Mouse (Mus musculus): Measurements from ENCODE around the gene Scaf11. TPM values are rescaled to one million over a fixed set of nuclear protein-coding genes. Genes with fewer than 3 reads are reported as not detected.
"Not testable (repeated sequence)": the region's sequence is repeated elsewhere in the genome, so short reads cannot be mapped to it uniquely, and the experiment has no call there.

Scaf11 gene
- total RNA-seq (2021), result 10 to 100 TPM; 29.2 to 33.1 TPM
- long read RNA-seq, experiment 1, full-length matches to known transcripts, result 2 of 8 reads
- long read RNA-seq, experiment 1, partial matches to known transcripts, result 4 of 8 reads
- long read RNA-seq, experiment 1, other reads (novel, unspliced or antisense), result 2 of 8 reads
- long read RNA-seq, experiment 2, partial matches to known transcripts, result 3 of 6 reads
- long read RNA-seq, experiment 2, other reads (novel, unspliced or antisense), result 3 of 6 reads

DNA sequence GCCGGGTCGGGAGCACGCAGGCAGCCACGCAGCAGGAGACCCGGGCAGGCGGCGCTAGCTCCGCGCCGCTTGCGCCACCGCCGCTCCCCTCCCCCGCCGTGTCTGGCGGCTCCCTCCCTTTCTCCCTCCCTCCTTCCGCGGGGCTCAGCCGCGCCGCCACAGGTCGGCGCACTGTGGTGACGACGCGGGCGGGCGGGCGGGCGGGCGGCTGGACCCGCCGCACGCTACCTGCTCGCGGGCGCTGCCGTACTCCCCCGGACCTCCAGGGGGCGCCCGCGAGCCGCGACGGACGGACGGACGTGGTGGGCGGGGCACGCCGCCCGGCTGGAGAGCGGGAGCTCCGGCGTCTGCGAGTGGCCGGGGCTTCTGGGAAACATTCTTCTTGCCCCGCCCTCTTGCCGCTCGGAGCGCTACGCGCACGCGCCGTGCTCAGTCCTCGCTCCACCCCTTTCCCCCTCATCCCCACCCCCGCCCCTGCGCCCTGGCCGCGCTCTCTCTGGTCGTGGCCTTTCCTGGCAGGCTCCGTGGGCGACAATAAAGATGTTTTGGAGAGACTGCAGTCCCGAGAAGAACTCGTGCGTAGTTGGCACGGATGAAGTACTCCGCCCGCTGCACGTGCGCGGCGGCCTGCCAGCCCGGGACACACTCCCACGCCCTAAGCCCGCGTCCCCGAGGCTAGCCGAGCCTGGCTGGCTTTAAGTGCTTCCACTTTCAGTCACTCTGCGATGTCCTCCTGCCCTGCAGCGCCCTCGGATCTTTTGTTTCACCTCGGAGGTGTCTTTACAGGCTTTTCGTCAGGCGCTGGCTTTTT, at the start of gene Scaf11:
Gene Scaf11 (minus strand): TSS at position 114 of the 811 bp plus-strand sequence.
- peak; percentile 96 for DNase-seq

DNA sequence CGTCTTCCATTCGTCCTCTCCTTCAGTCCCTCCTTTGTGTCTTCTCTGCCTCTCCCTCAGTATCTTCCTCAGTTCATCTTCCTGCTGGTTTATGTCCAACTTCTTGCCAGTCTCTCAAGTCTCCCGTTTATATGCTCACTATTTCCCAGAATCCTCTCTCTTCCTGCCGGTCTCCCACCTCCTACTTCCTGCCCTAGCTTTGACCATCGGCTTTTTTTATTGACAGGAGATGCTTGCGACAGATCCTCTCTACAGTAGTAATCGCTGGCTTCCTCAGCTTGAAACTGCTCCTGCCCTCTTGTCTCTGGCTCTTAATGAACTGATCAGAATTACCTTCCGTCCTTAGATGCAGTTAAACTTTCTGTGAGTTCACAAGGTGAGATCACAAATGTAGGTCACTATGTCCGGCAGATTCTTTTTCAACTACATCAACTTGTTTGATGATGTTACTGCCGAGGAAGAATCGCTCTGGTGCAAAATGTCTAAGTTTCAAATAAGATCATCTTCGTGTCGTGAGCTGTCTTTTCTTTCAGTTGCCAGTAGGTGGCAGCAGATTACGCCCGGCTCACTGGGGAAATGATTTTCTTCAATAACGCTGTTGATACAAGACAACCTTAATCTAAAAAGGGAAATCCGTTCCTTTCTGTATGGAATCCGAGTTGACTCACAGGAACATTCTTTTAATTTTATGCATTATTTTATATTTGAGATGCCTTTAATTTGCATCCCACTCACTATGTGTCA, 46.6 kb upstream of the Scaf11 start:
- DNase-seq, result no peak

DNA sequence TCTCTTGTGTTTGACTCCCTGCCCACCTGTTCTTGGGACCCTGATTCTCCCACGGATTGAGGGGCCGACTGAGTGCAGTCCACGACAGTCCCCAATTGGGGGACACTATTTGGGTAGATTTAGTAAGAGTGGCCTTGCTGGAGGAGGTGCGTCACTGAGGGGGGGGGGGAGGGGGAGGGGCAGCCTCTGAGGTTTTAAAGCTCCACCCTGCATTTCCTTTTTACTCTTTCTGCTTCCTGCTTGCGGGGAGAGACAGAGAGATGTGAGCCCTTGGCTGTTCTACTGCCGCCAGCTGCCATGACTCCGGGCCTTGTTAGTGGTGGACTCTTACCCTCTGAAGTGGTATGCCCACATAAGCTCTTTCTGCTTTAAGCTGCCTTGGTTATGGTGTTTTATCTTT, 37.0 kb upstream of the Scaf11 start:
- DNase-seq, result no peak

DNA sequence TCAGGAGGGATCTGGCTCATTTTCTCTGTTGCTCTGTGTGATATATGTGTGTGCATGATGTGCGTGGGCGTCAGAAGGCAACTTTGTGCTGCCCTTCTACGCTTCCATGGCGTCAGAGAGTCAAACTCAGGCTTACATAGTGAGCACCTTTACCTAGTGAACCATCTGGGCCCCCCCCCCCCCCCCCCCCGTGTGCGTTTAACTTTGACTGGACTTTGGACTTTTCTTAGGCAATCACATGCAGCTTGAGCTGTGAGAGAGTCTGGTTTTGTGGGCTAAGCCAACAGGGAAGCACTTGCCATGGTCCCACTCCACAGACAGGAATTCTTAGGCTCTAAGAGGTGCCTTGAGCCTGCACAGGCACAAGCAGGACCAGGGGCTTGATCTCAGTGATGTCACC, 33.6 kb upstream of the Scaf11 start:
- no peak for DNase-seq

DNA sequence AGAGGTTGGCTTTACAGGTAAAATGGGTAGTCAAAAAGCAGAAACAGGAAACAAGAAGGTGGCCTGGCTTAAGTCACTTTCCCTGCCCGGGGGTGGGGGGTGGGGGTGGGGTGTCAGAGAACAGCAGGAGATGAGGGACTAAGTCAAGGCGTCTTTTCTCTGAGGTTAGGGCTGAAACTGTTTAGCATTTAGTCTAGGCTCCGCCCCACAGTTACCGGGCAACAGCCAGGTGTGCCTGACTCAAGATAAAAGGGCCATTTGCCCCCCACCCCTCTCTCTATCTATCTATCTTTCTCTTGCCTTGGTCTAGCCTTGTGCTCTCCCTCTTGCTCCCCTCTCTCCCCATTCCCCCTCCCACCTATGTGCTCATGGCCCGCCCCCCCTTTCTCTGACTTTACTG, 32.9 kb upstream of the Scaf11 start:
- no peak for DNase-seq

DNA sequence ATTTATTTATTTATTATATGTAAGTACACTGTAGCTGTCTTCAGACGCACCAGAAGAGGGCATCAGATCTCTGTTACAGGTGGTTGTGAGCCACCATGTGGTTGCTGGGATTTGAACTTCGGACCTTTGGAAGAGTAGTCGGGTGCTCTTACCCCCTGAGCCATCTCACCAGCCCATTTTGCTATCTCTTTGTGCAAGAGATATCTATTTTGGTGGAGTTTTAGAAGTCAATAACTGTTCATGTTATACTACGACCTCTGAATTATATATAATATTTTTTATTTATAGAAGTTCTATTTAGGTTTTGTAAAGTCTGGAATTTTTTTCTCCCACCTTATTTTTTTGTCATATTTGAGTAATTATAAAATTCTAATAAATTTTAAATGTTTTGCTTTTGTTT, 32.3 kb upstream of the Scaf11 start:
- DNase-seq, result not testable (repeated sequence)

DNA sequence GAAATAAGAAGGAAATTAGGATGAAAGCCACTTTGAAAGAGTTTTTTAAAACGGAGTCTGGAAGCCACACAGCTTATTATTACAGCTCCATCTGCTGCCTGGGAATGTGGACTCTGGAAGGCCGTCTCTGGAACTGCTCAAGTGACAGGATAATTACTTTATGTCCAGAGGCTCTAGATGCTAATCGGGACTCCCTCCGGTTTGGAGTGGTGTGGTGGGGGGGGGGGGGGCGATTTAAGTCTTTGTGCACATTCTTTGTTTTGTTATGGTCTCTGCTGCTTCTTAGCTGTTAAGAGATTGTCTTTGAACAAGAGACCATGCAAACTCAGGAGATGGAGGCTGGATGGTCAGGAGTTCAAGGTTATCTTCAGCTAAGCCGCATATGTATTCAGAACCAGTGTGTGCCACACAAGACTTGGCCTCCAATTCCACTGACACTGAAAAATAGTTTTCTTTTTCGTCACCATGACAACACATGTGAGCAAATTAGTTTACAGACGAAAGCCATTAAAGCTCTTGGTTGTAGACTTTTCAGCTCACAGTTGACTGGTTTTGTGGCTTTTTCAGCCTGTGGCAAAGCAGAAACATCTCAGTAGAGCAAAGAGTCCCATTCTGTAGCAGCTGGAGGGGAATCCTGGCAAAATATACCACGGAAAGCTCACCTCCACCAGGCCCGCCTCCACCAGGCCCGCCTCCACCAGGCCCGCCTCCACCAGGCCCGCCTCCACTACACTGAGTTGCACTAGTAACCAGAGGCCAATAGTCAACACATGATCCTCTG, 31.4 kb upstream of the Scaf11 start:
- DNase-seq, result no peak

DNA sequence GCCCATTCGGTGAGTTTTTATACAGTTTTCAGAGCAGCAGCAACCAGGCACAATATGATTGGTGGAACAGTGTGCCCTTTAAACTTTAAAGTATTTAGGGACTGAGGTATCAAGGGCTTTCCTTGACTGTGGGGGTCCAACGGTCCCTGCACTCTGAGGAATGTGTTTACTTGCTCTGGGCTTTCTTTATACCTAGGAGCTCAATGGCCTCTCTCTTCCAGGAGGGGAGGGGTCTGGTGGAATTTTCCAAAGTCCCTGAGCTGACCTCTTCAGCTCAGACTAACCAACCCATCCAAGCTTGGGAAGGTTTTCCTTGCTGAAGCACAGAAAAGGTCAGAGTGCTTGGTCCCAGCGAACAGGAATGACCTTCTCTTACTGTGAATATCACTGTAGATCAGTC, 30.8 kb upstream of the Scaf11 start:
- no peak for DNase-seq

DNA sequence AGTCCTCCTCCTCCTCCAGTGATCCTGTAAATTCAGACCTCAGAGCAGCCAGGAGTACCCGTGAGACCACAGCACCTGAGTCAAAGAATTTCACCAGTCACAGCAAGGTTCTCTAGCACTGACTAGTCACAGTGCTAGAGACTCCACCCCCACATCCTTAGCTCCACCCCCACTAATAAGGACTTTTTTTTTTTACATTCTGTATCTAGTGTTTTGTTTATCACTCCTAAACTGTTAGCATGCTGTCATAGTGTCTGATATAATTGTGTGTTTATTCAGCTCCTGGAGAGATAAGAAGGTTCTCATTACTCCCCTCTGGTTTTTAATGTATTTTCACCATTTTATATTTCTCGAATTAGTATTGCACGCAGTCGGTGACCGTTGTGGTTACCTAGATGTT, 29.5 kb upstream of the Scaf11 start:
- DNase-seq, result no peak

DNA sequence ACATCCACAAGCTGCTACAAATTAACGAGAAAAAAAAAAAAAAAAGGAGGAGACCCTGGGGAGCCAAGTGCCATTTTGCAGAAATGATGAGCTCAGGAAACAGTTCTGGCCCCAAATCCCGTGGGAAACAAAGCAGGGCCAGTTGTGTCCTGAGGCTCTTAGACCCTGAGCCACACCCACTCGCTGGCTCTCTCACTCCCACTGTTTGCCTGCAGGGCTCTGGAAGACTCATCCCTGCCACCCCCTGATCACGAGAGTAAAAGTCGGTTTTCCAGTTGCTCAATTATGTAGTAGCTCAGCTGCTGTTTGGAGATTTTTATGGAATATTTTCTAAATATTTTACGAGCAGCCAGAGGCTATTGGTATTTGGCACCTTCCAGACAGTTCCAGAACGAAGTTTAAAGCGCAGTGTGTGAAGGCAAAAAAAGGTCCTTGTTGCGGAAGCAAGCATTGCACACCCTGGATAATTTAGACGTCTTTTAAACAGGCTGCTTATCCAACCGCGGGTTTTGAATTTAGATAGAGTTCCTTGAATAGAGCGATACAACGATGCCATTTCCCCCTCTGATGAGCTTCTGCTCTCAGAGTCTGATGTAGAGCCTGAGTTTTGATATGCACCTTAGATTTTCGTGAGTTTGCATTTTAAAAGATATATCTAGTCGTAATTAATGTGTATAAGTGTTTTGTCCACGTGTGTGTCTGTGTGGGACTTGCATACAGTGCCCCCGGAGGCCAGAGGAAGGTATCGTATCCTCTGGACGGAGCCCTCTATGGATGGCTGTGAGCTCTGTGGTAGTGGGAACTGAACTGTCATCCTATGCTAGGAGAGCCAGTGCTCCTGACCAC, 28.5 kb upstream of the Scaf11 start:
- peak; percentile 27 for DNase-seq

DNA sequence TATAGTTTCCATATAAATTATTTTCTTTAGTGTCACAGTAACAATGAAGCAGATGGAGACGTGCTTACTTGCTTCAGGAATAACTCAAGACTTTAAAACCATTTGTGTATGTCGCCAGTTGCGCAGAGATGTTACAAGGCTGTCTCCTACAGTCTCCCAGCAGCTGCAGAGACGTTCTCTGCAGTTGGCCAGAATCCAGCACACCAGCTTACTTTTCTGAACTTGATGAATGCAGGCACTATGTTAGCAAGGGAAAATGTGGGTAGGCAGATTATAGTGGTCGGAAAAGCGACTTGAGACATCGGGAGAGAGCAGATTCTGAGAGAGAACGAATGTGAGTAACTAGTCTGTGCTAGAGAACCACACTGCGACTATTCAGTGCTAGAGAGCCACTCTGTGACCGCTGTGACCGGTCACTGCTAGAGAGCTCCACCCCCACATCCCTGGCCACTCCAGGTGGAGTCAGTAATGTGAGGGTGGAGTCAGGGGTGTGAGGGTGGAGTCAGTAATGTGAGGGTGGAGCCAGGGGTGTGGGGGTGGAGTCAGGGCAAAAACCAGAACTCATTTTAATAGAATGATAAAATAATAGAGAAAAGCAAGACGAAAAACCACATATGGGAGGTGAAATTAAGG, 26.5 kb upstream of the Scaf11 start:
- DNase-seq, result peak; percentile 2

DNA sequence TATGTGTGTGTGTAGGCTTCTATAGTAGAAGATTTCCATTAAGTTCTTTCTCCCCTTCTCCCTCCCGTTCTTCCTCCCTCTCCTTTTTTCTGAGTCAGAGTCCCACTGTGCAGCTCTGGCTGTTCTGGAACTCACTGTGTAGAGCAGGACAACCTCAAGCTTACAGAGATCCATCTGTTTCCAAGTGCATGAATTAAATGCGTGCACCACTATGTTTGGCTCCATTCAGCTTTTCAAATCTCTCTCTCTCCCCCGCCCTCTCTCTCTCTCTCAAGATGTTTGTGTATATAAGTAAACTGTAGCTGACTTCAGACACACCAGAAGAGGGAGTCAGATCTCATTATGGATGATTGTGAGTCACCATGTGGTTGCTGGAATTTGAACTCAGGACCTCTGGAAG, 20.2 kb upstream of the Scaf11 start:
- DNase-seq, result no peak

DNA sequence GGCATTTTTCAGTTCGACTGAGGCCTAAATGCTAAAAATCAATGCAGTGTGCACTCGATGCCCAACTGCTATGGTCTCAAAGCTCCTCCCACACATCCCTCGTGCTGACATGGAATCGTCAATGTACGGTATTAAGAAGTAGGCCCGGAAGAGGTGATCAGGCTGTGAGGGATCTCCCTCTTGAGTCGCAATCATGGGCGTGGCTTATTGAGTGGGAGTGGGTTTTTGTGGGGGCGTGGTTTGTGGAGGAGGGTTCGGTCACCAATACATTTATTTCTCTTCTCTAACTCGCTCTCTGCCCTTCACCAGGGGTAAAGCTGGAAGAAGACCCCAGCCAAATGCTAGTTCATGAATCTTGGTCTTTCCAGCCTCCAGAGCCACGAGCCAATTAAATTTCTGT, 17.4 kb upstream of the Scaf11 start:
- DNase-seq, result no peak

DNA sequence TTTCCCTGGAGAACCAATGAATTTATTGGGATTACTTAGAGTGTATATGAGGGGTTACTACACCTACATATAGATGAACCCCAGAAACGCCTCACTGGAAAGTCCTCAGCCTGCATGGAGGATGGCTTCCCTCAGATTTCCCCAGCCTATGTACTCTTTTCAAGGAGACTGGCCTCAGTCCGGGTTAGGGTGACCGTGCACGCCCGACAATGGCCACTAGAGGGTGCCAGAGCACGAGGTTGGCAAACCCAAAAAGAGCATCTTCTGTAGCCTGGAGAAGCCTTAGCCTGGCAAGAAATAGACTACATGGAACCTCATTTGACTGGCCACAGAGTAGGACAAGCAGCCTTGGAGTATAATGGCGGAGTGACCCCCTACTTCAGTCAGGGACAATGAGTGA, 15.7 kb upstream of the Scaf11 start:
- DNase-seq, result peak; percentile 75

DNA sequence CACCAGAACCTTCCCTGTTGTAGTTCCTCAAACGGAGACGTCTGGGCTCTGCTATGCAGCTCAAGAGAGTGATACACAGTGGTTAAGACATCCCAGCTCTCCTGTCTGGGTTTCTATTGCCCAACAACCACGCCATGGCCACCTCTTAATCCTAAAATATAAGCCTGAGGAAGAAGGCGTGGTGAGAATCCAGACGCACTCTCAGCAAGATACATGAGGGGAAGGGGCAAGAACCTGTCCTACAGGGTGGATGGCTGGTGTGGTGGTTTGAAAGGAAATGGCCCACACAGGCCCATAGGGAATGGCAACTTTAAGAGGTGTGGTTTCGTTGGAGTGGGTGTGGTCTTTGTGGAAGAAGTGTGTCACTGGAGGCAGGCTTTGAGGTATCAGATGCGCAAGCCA, 14.9 kb upstream of the Scaf11 start:
- DNase-seq, result no peak

DNA sequence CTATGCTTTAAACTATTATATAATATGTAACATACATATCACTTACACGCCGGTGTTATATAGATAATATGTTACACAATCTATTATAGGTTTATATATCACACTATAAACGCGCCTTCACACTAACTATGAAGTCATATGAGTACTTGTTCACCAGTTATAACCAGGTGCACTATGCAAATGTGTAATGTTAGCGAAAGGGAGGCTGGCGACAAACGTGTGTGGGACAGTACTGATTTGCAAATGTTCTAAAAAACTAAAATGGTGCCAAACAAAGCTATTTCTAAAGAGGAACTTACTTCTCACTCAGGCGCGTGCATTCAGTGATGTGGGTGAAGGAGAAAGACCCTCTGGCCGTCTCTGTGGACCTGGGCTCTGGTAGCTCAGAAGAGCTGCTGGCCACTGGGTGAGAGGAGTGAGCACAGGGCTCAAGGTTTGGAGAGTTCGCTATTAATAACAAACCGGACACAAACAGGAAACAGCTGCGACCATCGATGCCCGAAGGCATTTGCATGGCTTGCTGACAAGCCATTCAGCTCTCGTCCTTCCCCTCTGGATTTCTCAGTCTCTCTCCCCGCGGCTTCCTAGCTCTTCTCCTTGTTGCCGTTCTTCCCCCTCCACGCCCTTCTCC, 13.8 kb upstream of the Scaf11 start:
- peak; percentile 17 for DNase-seq

DNA sequence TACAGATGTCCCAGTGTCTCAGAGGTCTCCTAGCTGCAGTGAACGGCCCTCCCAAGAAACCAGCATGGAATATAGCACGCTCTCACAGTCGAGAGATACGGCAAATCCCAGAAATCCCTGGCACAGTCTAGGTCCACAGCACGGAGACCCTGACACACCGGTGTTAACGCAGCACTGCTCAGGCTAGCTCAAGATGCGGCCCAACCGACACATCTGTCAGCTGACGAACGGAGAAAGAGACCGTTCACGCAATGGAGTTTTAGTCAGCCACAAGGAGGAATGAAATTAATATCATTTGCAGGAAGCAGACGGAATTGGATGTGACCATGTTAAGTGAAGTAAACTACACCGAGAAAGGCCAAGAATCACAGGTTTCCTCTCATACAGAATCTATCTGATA, 13.3 kb upstream of the Scaf11 start:
- DNase-seq, result no peak

DNA sequence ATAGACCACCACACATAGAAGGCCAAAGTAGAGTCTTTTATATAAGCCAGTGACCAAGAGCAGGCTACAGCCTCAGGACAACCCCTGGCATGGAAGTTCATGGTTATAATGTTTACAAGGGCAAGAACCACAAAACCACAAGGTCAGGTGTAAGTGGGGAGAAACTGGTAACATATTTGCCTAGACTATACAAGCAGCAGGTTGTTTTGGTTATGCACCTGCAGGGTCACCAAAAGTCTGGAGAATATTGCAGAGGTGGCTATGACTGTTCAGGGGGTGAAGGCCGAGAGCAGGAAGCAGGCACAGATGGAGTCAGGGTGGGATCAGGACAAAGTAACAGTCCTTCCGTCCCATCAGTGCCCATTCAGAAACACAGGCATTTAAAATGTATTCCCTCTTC, 7.7 kb upstream of the Scaf11 start:
- no peak for DNase-seq

DNA sequence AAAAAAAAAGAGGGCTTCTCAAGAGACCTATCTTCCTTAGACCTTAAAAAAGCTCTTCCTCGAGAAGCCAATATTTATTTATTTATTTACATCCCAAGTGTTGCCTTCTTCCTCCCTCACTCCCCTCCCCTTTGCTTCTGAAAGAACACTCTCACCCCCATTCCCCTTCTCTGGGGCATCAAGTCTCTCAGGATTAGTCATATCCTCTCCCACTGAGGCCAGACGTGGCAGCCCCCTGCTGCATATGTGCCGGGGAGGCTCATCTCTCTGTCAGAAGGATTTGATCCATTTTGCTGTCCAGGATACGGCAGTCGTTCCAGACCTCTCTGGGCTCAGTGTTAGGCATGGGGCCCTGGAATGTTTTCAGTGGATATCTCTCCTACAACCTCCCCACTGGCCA, 7.2 kb upstream of the Scaf11 start:
- no peak for DNase-seq

DNA sequence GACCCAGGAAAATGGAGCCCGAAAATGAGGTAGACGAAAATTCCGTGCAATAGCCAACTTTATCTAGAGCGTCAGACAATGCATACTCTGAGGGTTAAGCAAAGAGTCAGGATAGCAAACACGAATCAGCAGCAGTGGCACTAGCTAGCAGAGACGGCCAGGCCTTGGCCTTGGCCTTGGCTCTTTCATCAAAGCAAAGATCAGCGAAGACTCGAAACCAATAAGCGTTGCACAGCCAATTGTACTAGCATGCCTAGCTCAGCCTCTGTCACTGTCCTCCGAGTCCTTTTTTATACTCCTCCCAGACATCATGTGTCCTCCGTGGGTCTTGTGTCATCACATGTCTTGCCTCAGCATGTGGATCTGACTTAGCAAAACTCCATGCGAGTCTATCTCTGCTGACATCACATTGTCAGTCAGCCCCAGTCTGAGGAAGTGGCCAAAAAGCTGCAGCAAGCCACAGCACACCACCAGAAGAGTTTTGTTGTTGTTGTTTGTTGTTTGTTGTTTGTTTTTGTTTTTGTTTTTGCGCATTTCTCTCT, 5.8 kb upstream of the Scaf11 start:
- DNase-seq, result no peak

Measured in gastrocnemius, postnatal 25 days (tissue).